Mouse (Mus musculus): Measurements from ENCODE around the gene Zbtb48. TPM values are rescaled to one million over a fixed set of nuclear protein-coding genes. Genes with fewer than 3 reads are reported as not detected.

The Zbtb48 gene
- 15.3 and 18.8 TPM in 2 replicates for polyA plus RNA-seq (2015; fragmentation: Nextera tagmentation; extraction: Ambion mirVana)

DNA sequence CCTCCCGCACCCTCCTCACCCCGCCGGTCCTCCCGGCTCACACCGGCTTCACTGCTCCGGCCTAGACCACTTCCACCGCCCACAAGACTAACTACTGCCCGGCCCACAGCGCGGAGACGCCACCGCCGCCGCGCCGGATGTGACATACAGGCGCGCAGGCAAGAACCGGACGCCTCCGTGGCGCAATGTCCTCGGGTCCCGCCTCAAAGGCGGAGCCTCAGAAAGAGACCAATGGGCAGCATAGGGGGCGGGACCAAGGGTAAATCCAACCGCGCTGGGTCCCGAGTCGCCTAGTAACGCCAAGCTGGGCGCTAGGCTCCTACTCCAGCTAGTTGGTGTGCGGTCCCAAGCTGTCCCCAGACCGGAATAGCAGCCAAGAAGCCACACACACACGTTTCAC is at the start of gene Zbtb48:
TSS of gene Zbtb48 (minus strand) at position 148 of the 400 bp plus-strand sequence.
- under 1% methylated on average over 35 of the region's 35 CpGs for whole genome bisulfite sequencing
- H3K4me3 ChIP-seq = peak within 1 kb of the TSS; percentile 84
- peak within 1 kb of the TSS; percentile 92 for H3K4me2 ChIP-seq
- H3K36me3 ChIP-seq = peaks cover 21% of the 10 kb centered on the region
- H3K27me3 ChIP-seq = no peaks in the 10 kb centered on the region
- peak; percentile 98 for ATAC-seq (ENCODE audit: low read depth)
- peaks cover 70% of the 10 kb centered on the region for H3K4me1 ChIP-seq (replicated peaks)
- H3K9me3 ChIP-seq = no peaks in the 10 kb centered on the region
- H3K9ac ChIP-seq = peak within 1 kb of the TSS; percentile 87
- peak within 1 kb of the TSS; percentile 76 for H3K27ac ChIP-seq (replicated peaks)

- 89% methylated on average over 9 of the region's 9 CpGs for WGBS
- H3K9me3 ChIP-seq = no peaks in the 10 kb centered on the region
- H3K9ac ChIP-seq = no peak overlapping the region
- no peak overlapping the region for H3K4me3 ChIP-seq
- no peaks in the 10 kb centered on the region for H3K27me3 ChIP-seq
- peaks cover 7% of the 10 kb centered on the region for H3K4me1 ChIP-seq (replicated peaks)
- H3K27ac ChIP-seq (replicated peaks) = no peak overlapping the region
- H3K36me3 ChIP-seq = no peaks in the 10 kb centered on the region
- ATAC-seq (ENCODE audit: low read depth) = no peak
- no peak overlapping the region for H3K4me2 ChIP-seq
Observed at GRCm38 (mm10) chr4:152077191-152077590, 49.7 kb upstream of the Zbtb48 start.

DNA sequence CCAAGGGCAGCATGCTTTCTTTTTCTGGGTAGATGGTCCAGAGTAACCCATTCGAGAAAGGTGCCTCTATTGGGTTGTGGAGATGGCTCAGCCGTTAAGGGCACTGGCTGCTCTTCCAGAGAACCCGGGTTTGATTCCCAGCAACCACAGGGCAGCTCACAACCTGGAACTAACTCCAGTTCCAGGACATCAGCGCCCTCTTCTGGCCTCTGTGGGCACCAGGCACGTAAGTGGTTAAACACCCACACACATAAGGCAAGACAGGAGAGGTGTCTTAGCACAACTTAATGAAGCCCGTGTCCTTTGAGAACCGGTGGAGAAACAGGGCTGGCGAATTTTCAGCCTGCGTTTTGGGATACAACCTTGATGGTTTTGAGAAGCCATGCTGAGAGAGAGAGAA is 47.1 kb upstream of the Zbtb48 start:
- no peak for ATAC-seq (ENCODE audit: low read depth)
- Histone ChIP-seq H3K27me3 (no peaks in the 10 kb centered on the region), H3K36me3 (no peaks in the 10 kb centered on the region), H3K9me3 (no peaks in the 10 kb centered on the region), H3K4me2 (no peak overlapping the region), H3K4me3 (no peak overlapping the region), H3K27ac (replicated peaks) (no peak overlapping the region), H3K9ac (no peak overlapping the region), H3K4me1 (replicated peaks) (peaks cover 11% of the 10 kb centered on the region)
- WGBS = 83% methylated on average over 9 of the region's 9 CpGs

DNA sequence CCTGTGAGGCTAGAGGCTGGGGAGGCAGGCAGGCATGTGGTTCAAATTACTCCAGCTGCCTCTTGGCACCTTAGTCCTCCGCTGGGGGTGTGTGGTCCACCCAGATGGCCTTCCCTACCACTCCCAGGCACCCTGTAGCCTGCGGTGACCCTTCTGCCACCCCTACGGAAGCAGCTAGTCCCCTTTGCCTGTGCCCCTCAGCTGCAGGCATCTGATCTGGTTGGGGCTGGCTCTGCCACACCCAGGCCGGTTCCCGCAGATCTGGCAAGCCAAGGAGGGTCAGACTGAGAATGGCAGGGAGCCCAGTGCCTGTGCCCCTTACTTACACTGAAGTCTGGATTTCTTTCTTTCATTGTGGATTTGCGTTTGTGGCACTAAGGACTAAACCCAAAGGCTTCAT is 46.2 kb upstream of the Zbtb48 start:
- Histone ChIP-seq H3K9ac (no peak overlapping the region), H3K27ac (replicated peaks) (no peak overlapping the region), H3K9me3 (no peaks in the 10 kb centered on the region), H3K27me3 (no peaks in the 10 kb centered on the region), H3K4me3 (no peak overlapping the region), H3K4me1 (replicated peaks) (peaks cover 11% of the 10 kb centered on the region), H3K36me3 (no peaks in the 10 kb centered on the region), H3K4me2 (no peak overlapping the region)
- WGBS = 82% methylated on average over 6 of the region's 6 CpGs
- no peak for ATAC-seq (ENCODE audit: low read depth)

DNA sequence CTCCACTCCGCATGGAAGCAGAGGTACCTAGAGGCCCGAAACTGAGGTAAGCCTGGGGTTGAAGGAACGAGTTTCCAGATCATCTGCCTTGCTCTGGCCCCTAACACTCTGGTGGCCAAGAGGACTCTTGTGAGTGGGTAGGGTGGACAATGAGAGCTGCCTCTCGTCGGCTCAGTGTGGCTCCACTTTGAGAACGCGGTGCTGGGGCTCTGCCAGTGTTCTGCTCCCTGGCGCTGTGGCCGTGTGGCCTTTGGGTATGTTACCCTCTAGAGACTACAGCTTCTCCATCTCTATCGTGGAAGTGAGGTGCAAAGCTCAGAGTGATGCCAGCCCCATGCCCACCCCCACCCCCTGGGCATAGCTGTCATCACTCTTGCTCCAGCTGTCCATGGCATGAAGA is 45.2 kb upstream of the Zbtb48 start:
- Histone ChIP-seq H3K4me1 (replicated peaks) (peaks cover 11% of the 10 kb centered on the region), H3K9me3 (no peaks in the 10 kb centered on the region), H3K4me2 (no peak overlapping the region), H3K4me3 (no peak overlapping the region), H3K9ac (no peak overlapping the region), H3K27me3 (no peaks in the 10 kb centered on the region), H3K36me3 (no peaks in the 10 kb centered on the region), H3K27ac (replicated peaks) (0 out of 2 replicates have a peak overlapping the region, but pooled peaks have one; percentile 28)
- ATAC-seq (ENCODE audit: low read depth) = no peak
- WGBS = 69% methylated on average over 10 of the region's 10 CpGs

- no peaks in the 10 kb centered on the region for H3K36me3 ChIP-seq
- no peaks in the 10 kb centered on the region for H3K9me3 ChIP-seq
- H3K27ac ChIP-seq (replicated peaks) = 0 out of 2 replicates have a peak within 1 kb of the TSS, but pooled peaks have one; percentile 28
- no peaks in the 10 kb centered on the region for H3K27me3 ChIP-seq
- ATAC-seq (ENCODE audit: low read depth) = no peak
- no peak within 1 kb of the TSS for H3K4me3 ChIP-seq
- no peak within 1 kb of the TSS for H3K9ac ChIP-seq
- H3K4me2 ChIP-seq = no peak within 1 kb of the TSS
- H3K4me1 ChIP-seq (replicated peaks) = peaks cover 11% of the 10 kb centered on the region
- WGBS = 66% methylated on average over 10 of the region's 10 CpGs
Observed at GRCm38 (mm10) chr4:152072121-152072601, 44.7 kb upstream of the Zbtb48 start, which contains the start of gene Plekhg5. Gene Plekhg5, plus strand, starts transcription at chr4:152072498.

GRCm38 (mm10) chr4:152070494-152071396 is 43.3 kb upstream of the Zbtb48 start:
- H3K27ac ChIP-seq (replicated peaks) = no peak overlapping the region
- ATAC-seq (ENCODE audit: low read depth) = no peak
- H3K27me3 ChIP-seq = no peaks in the 10 kb centered on the region
- 77% methylated on average over 11 of the region's 11 CpGs for WGBS
- H3K4me1 ChIP-seq (replicated peaks) = peaks cover 11% of the 10 kb centered on the region
- no peaks in the 10 kb centered on the region for H3K36me3 ChIP-seq
- no peak overlapping the region for H3K9ac ChIP-seq
- no peak overlapping the region for H3K4me3 ChIP-seq
- no peak overlapping the region for H3K4me2 ChIP-seq
- no peaks in the 10 kb centered on the region for H3K9me3 ChIP-seq

GRCm38 (mm10) chr4:152069245-152069644 is 41.8 kb upstream of the Zbtb48 start:
- Histone ChIP-seq H3K4me2 (no peak overlapping the region), H3K27me3 (no peaks in the 10 kb centered on the region), H3K27ac (replicated peaks) (no peak overlapping the region), H3K36me3 (no peaks in the 10 kb centered on the region), H3K4me3 (no peak overlapping the region), H3K4me1 (replicated peaks) (peaks cover 11% of the 10 kb centered on the region), H3K9ac (no peak overlapping the region), H3K9me3 (no peaks in the 10 kb centered on the region)
- 86% methylated on average over 3 of the region's 3 CpGs for WGBS
- ATAC-seq (ENCODE audit: low read depth) = no peak

GRCm38 (mm10) chr4:152068166-152068724 is 40.8 kb upstream of the Zbtb48 start:
- WGBS = 78% methylated on average over 6 of the region's 6 CpGs
- no peak for ATAC-seq (ENCODE audit: low read depth)
- no peak overlapping the region for H3K27ac ChIP-seq (replicated peaks)
- no peak overlapping the region for H3K9ac ChIP-seq
- no peak overlapping the region for H3K4me2 ChIP-seq
- H3K36me3 ChIP-seq = no peaks in the 10 kb centered on the region
- H3K9me3 ChIP-seq = no peaks in the 10 kb centered on the region
- no peaks in the 10 kb centered on the region for H3K27me3 ChIP-seq
- no peak overlapping the region for H3K4me3 ChIP-seq
- peaks cover 11% of the 10 kb centered on the region for H3K4me1 ChIP-seq (replicated peaks)

- H3K4me3 ChIP-seq = no peak overlapping the region
- no peaks in the 10 kb centered on the region for H3K36me3 ChIP-seq
- peaks cover 5% of the 10 kb centered on the region for H3K4me1 ChIP-seq (replicated peaks)
- no peaks in the 10 kb centered on the region for H3K9me3 ChIP-seq
- ATAC-seq (ENCODE audit: low read depth) = no peak; the same call in 1 of the 2 replicates
- no peak overlapping the region for H3K27ac ChIP-seq (replicated peaks)
- no peaks in the 10 kb centered on the region for H3K27me3 ChIP-seq
- H3K9ac ChIP-seq = no peak overlapping the region
- no peak overlapping the region for H3K4me2 ChIP-seq
Observed at GRCm38 (mm10) chr4:152067280-152067679, 39.8 kb upstream of the Zbtb48 start.

DNA sequence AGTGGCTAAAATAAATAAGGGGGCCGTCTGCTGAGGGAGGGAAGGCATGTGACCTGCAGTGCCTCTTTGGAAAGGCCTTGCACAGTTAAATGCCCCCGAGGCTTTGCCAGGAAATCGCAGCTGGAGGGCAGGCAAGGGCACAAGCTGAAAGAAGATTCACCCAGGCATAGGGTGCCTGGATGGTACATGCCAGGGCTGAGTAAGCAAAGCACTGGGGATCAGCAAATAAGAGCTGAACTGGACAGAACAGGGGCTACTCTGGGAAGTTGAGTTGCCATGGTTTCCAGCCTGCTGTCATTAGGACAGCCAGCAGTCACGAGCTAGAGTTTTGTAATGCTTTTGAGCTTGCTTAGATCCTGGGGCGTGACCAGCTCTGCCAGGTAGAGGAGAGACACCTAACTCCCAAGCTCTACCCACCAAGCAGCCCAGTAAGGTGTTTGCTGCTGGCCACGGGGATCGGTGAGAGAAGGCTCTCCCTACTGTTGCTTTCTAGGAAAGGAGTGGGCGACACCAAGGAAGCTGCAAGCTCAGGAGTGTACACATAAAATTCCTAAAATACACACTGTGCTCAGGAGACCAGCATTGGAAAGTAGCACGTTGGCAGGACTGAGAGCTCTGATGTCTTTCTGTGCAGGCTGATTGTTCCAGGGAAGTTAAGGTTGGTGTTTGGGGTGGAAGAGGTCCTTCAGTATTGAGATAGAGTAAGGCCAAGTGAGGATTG is 35.1 kb upstream of the Zbtb48 start:
- Histone ChIP-seq H3K9ac (no peak overlapping the region), H3K9me3 (no peaks in the 10 kb centered on the region), H3K4me3 (no peak overlapping the region), H3K27me3 (no peaks in the 10 kb centered on the region), H3K36me3 (peaks cover 39% of the 10 kb centered on the region), H3K4me2 (no peak overlapping the region), H3K27ac (replicated peaks) (no peak overlapping the region), H3K4me1 (replicated peaks) (no peaks in the 10 kb centered on the region)
- 75% methylated on average over 9 of the region's 9 CpGs for WGBS
- ATAC-seq (ENCODE audit: low read depth) = no peak

DNA sequence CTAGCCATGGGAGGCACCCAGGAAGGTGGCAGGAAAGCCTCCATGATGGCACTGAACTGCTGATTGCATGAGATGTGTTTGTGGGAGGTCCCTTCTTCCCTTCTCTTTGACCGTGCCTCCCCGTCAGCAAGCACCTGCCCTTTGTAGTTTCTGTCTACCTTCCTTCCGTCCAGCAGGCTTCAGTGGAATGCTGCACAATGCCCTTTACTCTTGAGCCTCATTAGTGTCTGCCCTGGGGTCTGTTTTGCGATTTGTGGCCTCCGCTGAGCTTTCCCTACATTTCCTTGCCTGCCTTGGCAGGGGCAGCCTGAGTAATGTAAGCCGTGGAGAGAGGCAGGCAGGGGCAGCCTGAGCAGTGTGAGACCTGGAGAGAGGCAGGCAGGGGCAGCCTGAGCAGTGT is 17.1 kb upstream of the Zbtb48 start:
- Histone ChIP-seq H3K4me1 (replicated peaks) (peaks cover 13% of the 10 kb centered on the region), H3K27me3 (no peaks in the 10 kb centered on the region), H3K27ac (replicated peaks) (no peak overlapping the region), H3K36me3 (peaks cover 83% of the 10 kb centered on the region), H3K4me2 (no peak overlapping the region), H3K9me3 (no peaks in the 10 kb centered on the region), H3K9ac (no peak overlapping the region), H3K4me3 (no peak overlapping the region)
- ATAC-seq (ENCODE audit: low read depth) = no peak
- 85% methylated on average over 6 of the region's 6 CpGs for WGBS

Measured in neural tube, embryonic 13.5 days (tissue).